ENCODE assay signal across 23 mouse cellular contexts in genomic region chr8:119501598-119501997, GRCm38 (mm10). TPM values are rescaled to one million over a fixed set of nuclear protein-coding genes. Genes with fewer than 3 reads are reported as not detected.
"Had no signal": no experiment of that assay in that cellular context is flagged by ENCODE, and none has a peak within 500 bp of the region (broad histone marks: within the 10 kb centered on the region; RNA-seq: fewer than 3 reads in every experiment).

TSS of gene Slc38a8 (minus strand) at chr8:119501698.

- DNase-seq: kidney, adult 2 months; kidney, postnatal 14 days; liver; lung, adult 18-20 months; lung, postnatal 36 days; midbrain, embryonic 14.5 days; right cerebral cortex, adult 18-20 months; right cerebral cortex, postnatal 14 days; right cerebral cortex, postnatal 4 days; thymus, adult 2 months; thymus, postnatal 14 days; thymus, postnatal 4 days had no signal

- ATAC-seq: liver, embryonic 12.5 days had no signal

- H3K4me2 ChIP-seq: kidney, embryonic 15.5 days; liver, embryonic 12.5 days; liver, embryonic 15.5 days; lung, embryonic 15.5 days; midbrain, embryonic 11.5 days; neural tube, embryonic 12.5 days; neural tube, embryonic 15.5 days had no signal

- H3K27ac ChIP-seq: kidney, embryonic 15.5 days; liver, embryonic 12.5 days; liver, embryonic 15.5 days; lung, embryonic 15.5 days; neural tube, embryonic 12.5 days; neural tube, embryonic 15.5 days; stomach, postnatal 0 days had no signal

- H3K9ac ChIP-seq: kidney, embryonic 15.5 days; liver, embryonic 12.5 days; liver, embryonic 15.5 days; lung, embryonic 15.5 days; neural tube, embryonic 12.5 days; neural tube, embryonic 15.5 days had no signal

- H3K9me3 ChIP-seq: kidney, embryonic 15.5 days; liver, embryonic 12.5 days; liver, embryonic 15.5 days; lung, embryonic 15.5 days; megakaryocyte, embryonic 14.5 days; neural tube, embryonic 12.5 days; neural tube, embryonic 15.5 days had no signal

- H3K4me1 ChIP-seq: liver, embryonic 12.5 days; liver, embryonic 15.5 days; lung, embryonic 15.5 days; neural tube, embryonic 15.5 days had no signal

- H3K36me3 ChIP-seq: liver, embryonic 15.5 days; neural tube, embryonic 15.5 days had no signal

- H3K27me3 ChIP-seq: kidney, embryonic 15.5 days; lung, embryonic 15.5 days; neural tube, embryonic 12.5 days had no signal

- H3K4me3 ChIP-seq: kidney, embryonic 15.5 days; liver, embryonic 12.5 days; liver, embryonic 15.5 days; lung, embryonic 15.5 days; megakaryocyte, embryonic 14.5 days; neural tube, embryonic 12.5 days; neural tube, embryonic 15.5 days had no signal

RNA-seq across cellular contexts. Expression of gene Slc38a8, which starts in this region (rescaled TPM):
- polyA plus RNA-seq: kidney, adult 2 months; kidney, embryonic 15.5 days; limb, embryonic 11.5 days; liver, embryonic 12.5 days; liver, embryonic 15.5 days; lung, embryonic 15.5 days; midbrain, embryonic 11.5 days; midbrain, embryonic 14.5 days; neural tube, embryonic 12.5 days; neural tube, embryonic 15.5 days; stomach, embryonic 14.5 days; stomach, postnatal 0 days had no signal
